Mouse (Mus musculus) hindbrain, embryonic 12.5 days (tissue): ENCODE results near the gene Heyl. TPM values are rescaled to one million over a fixed set of nuclear protein-coding genes. Genes with fewer than 3 reads are reported as not detected.
"Not testable (repeated sequence)": the region's sequence is repeated elsewhere in the genome, so short reads cannot be mapped to it uniquely, and the experiment has no call there.

ENCODE experiments used
- ATAC-seq: fragments of 200-750 bp; cut with Nextera tagmentation; 2 replicates; pipeline ENCODE4 v1.8.0; 2017; ENCODE audit warnings: moderate TSS enrichment; ENCODE audit not compliant: low FRiP score
- H3K27ac ChIP-seq: fragments of 300-500 bp; sonication (generic); 2 replicates; pipeline ENCODE4 v1.5.1; 2016; ENCODE audit warnings: mild to moderate bottlenecking
- H3K27me3 ChIP-seq: fragments of 300-500 bp; sonication (generic); 2 replicates; pipeline ENCODE4 v1.6.1; 2016; ENCODE audit warnings: mild to moderate bottlenecking
- H3K36me3 ChIP-seq: fragments of 300-500 bp; sonication (generic); 2 replicates; pipeline ENCODE4 v1.6.1; 2016; ENCODE audit warnings: mild to moderate bottlenecking
- H3K4me1 ChIP-seq: fragments of 300-500 bp; sonication (generic); 2 replicates; pipeline ENCODE4 v1.6.1; 2016
- H3K4me2 ChIP-seq: fragments of 300-500 bp; sonication (generic); replicated peaks from 2 replicates; pipeline ENCODE4 v1.6.1; 2016; ENCODE audit warnings: mild to moderate bottlenecking
- H3K4me3 ChIP-seq: fragments of 300-500 bp; sonication (generic); 2 replicates; pipeline ENCODE4 v1.5.1; 2016; ENCODE audit warnings: mild to moderate bottlenecking
- H3K9ac ChIP-seq: fragments of 300-500 bp; sonication (generic); 2 replicates; pipeline ENCODE4 v1.6.1; 2016; ENCODE audit warnings: mild to moderate bottlenecking, moderate library complexity
- H3K9me3 ChIP-seq: fragments of 300-500 bp; sonication (generic); replicated peaks from 2 replicates; pipeline ENCODE4 v1.6.1; 2016; ENCODE audit warnings: mild to moderate bottlenecking
- WGBS: fragments of 180-500 bp; shearing (Covaris S2); methylation state at CpG from one replicate; pipeline ENCODE4 v1.1.7; 2016; 5-methylcytosine and 5-hydroxymethylcytosine counted together
- polyA plus RNA-seq: library from polyadenylated mRNA; unstranded; fragments of >200 nt; fragmentation: Nextera tagmentation; extraction: Ambion mirVana; gene quantifications from 2 replicates; pipeline ENCODE4 v1.2.1, GENCODE M21; 2016

The Heyl gene
- polyA plus RNA-seq, 1 experiment from 2014 or later, result 8.6 TPM

DNA sequence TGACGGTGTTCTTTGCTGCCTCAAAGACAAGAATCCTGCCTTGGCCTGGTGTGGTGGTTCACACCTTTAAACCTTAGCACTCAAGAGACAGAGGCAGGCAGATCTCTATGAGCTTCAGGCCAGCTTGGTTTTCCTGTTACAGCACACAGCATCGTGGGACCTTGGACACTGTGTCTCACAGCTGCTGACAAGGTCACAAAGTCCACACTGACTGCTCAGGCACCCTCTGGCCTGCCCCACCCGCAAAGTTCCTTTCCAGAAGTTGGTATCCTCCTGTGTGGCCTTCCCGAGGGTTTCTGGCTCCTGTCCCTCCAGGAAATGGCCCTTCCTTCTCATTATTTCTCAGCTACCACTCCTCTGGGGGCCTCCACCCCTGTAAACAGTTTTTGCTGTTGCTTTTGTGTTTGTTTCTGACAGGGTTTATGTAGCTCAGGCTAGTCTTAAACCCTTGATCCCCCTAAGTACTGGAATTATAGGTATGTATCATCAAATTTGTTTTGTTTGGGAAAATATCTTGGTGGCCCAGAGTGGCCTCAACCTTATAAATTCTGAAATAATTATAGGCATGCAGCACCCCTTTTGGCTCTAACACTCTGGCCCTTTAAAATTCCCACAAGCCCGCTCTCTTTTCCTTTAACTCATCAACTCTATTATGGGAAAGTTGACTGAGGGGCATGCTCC is 28.5 kb downstream of the Heyl start, which contains the start of gene Pabpc4:
Pabpc4 (plus strand) TSS at position 631 of the 681 bp plus-strand sequence.
- ATAC-seq, result no peak
- no peak within 1 kb of the TSS for H3K9ac ChIP-seq
- H3K4me3 ChIP-seq, result no peak within 1 kb of the TSS
- no peaks in the 10 kb centered on the region for H3K9me3 ChIP-seq
- 76% methylated on average over 5 of the region's 5 CpGs for WGBS
- H3K36me3 ChIP-seq, result no peaks in the 10 kb centered on the region
- no peaks in the 10 kb centered on the region for H3K27me3 ChIP-seq
- peaks cover 11% of the 10 kb centered on the region for H3K4me1 ChIP-seq
- H3K4me2 ChIP-seq, result no peak within 1 kb of the TSS
- H3K27ac ChIP-seq, result no peak within 1 kb of the TSS

- no peaks in the 10 kb centered on the region for H3K9me3 ChIP-seq
- no peak overlapping the region for H3K4me2 ChIP-seq
- 89% methylated on average over 3 of the region's 3 CpGs for WGBS
- no peaks in the 10 kb centered on the region for H3K4me1 ChIP-seq
- H3K36me3 ChIP-seq, result no peaks in the 10 kb centered on the region
- no peak overlapping the region for H3K4me3 ChIP-seq
- no peaks in the 10 kb centered on the region for H3K27me3 ChIP-seq
- no peak for ATAC-seq
- H3K27ac ChIP-seq, result no peak overlapping the region
- no peak overlapping the region for H3K9ac ChIP-seq
Measured at GRCm38 (mm10) chr4:123271063-123271462, 37.7 kb downstream of the Heyl start.

DNA sequence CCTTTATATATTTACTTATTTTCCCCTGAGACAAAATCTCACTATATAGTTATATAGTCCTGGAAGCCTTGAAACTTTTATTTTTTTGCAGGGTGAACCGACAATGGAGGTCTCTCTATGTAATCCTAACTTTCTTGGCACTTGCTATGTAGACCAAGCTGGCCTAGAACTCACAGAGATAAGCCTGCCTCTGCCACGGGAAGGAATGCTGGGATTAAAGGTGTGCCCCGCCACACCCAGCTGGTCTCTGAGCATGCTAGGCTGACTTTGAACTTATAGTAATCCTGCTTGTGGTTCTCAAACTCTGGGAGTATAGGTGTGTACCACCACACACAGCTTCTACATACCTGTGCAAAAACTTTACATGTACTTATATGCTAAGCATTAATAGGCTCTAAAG is 46.8 kb downstream of the Heyl start:
- 72% methylated on average over 3 of the region's 3 CpGs for WGBS
- no peak for ATAC-seq
- no peak overlapping the region for H3K4me2 ChIP-seq
- H3K9ac ChIP-seq, result no peak overlapping the region
- no peaks in the 10 kb centered on the region for H3K27me3 ChIP-seq
- peaks cover 14% of the 10 kb centered on the region for H3K4me1 ChIP-seq
- no peaks in the 10 kb centered on the region for H3K36me3 ChIP-seq
- no peak overlapping the region for H3K4me3 ChIP-seq
- H3K9me3 ChIP-seq, result no peaks in the 10 kb centered on the region
- no peak overlapping the region for H3K27ac ChIP-seq

- peak overlapping the region; percentile 87 for H3K4me2 ChIP-seq
- peaks cover 9% of the 10 kb centered on the region for H3K36me3 ChIP-seq
- peak overlapping the region; percentile 54 for H3K4me3 ChIP-seq
- peaks cover 25% of the 10 kb centered on the region for H3K4me1 ChIP-seq
- H3K9ac ChIP-seq, result peak overlapping the region; percentile 62
- no peaks in the 10 kb centered on the region for H3K27me3 ChIP-seq
- WGBS, result under 1% methylated on average over 25 of the region's 25 CpGs
- no peaks in the 10 kb centered on the region for H3K9me3 ChIP-seq
- ATAC-seq, result peak; percentile 93
- 0 out of 2 replicates have a peak overlapping the region, but pooled peaks have one; percentile 40 for H3K27ac ChIP-seq
Measured at GRCm38 (mm10) chr4:123282500-123282899, 49.1 kb downstream of the Heyl start.

GRCm38 (mm10) chr4:123282915-123283674 is 49.7 kb downstream of the Heyl start:
- Histone ChIP-seq H3K4me2 (peak overlapping the region; percentile 87), H3K9ac (peak overlapping the region; percentile 60), H3K4me3 (peak overlapping the region; percentile 54), H3K4me1 (peaks cover 25% of the 10 kb centered on the region), H3K36me3 (peaks cover 14% of the 10 kb centered on the region)
- H3K9me3 ChIP-seq, H3K27ac ChIP-seq, H3K27me3 ChIP-seq: not testable (repeated sequence)
- WGBS, result under 1% methylated on average over 38 of the region's 55 CpGs
- ATAC-seq, result peak; percentile 68

- Histone ChIP-seq H3K4me3 (peak overlapping the region; percentile 54), H3K36me3 (peaks cover 20% of the 10 kb centered on the region), H3K4me1 (peaks cover 25% of the 10 kb centered on the region), H3K4me2 (peak overlapping the region; percentile 87), H3K9ac (peak overlapping the region; percentile 68)
- H3K27ac ChIP-seq, H3K27me3 ChIP-seq, H3K9me3 ChIP-seq: not testable (repeated sequence)
- 1% methylated on average over 13 of the region's 15 CpGs for WGBS
- peak; percentile 12; the same call in 1 of the 2 replicates for ATAC-seq
Measured at GRCm38 (mm10) chr4:123283675-123284064, 50.3 kb downstream of the Heyl start.

GRCm38 (mm10) chr4:123284731-123285624 is 51.6 kb downstream of the Heyl start:
- Histone ChIP-seq H3K4me1 (peaks cover 25% of the 10 kb centered on the region), H3K9ac (peak overlapping the region; percentile 68), H3K27ac (peak overlapping the region; percentile 23; the same call in 1 of the 2 replicates), H3K4me3 (peak overlapping the region; percentile 54), H3K36me3 (peaks cover 33% of the 10 kb centered on the region), H3K4me2 (peak overlapping the region; percentile 87), H3K27me3 (no peaks in the 10 kb centered on the region), H3K9me3 (no peaks in the 10 kb centered on the region)
- ATAC-seq, result no peak
- 83% methylated on average over 6 of the region's 6 CpGs for WGBS

- H3K4me1 ChIP-seq, result peaks cover 25% of the 10 kb centered on the region
- ATAC-seq, result no peak
- H3K36me3 ChIP-seq, result peaks cover 48% of the 10 kb centered on the region
Measured at GRCm38 (mm10) chr4:123286790-123287189, 53.4 kb downstream of the Heyl start.

GRCm38 (mm10) chr4:123289038-123289437 is 55.7 kb downstream of the Heyl start:
- H3K4me2 ChIP-seq, result no peak overlapping the region
- H3K9ac ChIP-seq, result no peak overlapping the region; the same call in 1 of the 2 replicates
- H3K36me3 ChIP-seq, result peaks cover 70% of the 10 kb centered on the region
- no peak for ATAC-seq
- peaks cover 22% of the 10 kb centered on the region for H3K4me1 ChIP-seq
- H3K27ac ChIP-seq, result no peak overlapping the region
- no peaks in the 10 kb centered on the region for H3K27me3 ChIP-seq
- no peak overlapping the region for H3K4me3 ChIP-seq
- WGBS, result 93% methylated on average over 12 of the region's 12 CpGs
- no peaks in the 10 kb centered on the region for H3K9me3 ChIP-seq

More at GRCm38 (mm10) chr4:123286790-123287189, 53.4 kb downstream of the Heyl start:
- no peak overlapping the region for H3K9ac ChIP-seq
- no peaks in the 10 kb centered on the region for H3K9me3 ChIP-seq
- 95% methylated on average over 2 of the region's 2 CpGs for WGBS
- H3K27ac ChIP-seq, result no peak overlapping the region
- no peak overlapping the region for H3K4me2 ChIP-seq
- no peaks in the 10 kb centered on the region for H3K27me3 ChIP-seq
- no peak overlapping the region for H3K4me3 ChIP-seq

- 88% methylated on average over 3 of the region's 3 CpGs for WGBS
- H3K36me3 ChIP-seq, result peaks cover 94% of the 10 kb centered on the region
Measured at GRCm38 (mm10) chr4:123292390-123292789, 59.0 kb downstream of the Heyl start.

GRCm38 (mm10) chr4:123292989-123293388 is 59.6 kb downstream of the Heyl start:
- H3K4me3 ChIP-seq, result no peak overlapping the region
- H3K36me3 ChIP-seq, result peaks cover 94% of the 10 kb centered on the region
- H3K9me3 ChIP-seq, result no peaks in the 10 kb centered on the region
- H3K9ac ChIP-seq, result no peak overlapping the region
- no peaks in the 10 kb centered on the region for H3K27me3 ChIP-seq
- WGBS, result 93% methylated on average over 7 of the region's 7 CpGs
- ATAC-seq, result no peak
- H3K4me2 ChIP-seq, result no peak overlapping the region
- no peaks in the 10 kb centered on the region for H3K4me1 ChIP-seq
- H3K27ac ChIP-seq, result no peak overlapping the region

More at GRCm38 (mm10) chr4:123292390-123292789, 59.0 kb downstream of the Heyl start:
- H3K27me3 ChIP-seq, result no peaks in the 10 kb centered on the region
- H3K4me3 ChIP-seq, result no peak overlapping the region
- H3K4me2 ChIP-seq, result no peak overlapping the region
- no peak overlapping the region for H3K9ac ChIP-seq
- H3K27ac ChIP-seq, result no peak overlapping the region
- no peak for ATAC-seq
- no peaks in the 10 kb centered on the region for H3K4me1 ChIP-seq
- H3K9me3 ChIP-seq, result no peaks in the 10 kb centered on the region
